Mouse (Mus musculus): ENCODE results near the gene March1.
"Not testable (repeated sequence)": the region's sequence is repeated elsewhere in the genome, so short reads cannot be mapped to it uniquely, and the experiment has no call there.

Gene March1

DNA sequence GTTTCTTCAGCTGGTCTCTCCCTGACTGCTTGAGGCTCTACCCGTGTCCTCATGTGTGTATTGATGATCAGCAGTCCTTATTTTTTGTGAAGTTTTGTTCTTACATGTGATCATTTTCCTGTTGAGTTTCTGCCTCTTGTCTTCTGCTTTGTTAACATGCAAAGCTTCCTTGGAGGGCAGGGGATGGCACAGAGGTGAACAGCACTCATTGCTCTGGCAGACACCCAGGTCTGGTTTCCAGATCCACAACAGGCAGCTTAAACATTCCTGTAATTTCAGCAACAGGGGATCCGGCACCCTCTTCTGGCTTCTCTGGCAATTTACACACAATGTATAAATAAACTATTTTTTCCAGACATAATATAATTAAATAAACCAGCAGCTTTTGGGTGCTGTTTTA, 652.4 kb downstream of the March1 start:
- DNase-seq (ENCODE audit: low read depth, low spot score), result peak; percentile 5

GRCm38 (mm10) chr8:66317824-66318223, 700.1 kb downstream of the March1 start:
- DNase-seq (ENCODE audit: low read depth, low spot score), result no peak

DNA sequence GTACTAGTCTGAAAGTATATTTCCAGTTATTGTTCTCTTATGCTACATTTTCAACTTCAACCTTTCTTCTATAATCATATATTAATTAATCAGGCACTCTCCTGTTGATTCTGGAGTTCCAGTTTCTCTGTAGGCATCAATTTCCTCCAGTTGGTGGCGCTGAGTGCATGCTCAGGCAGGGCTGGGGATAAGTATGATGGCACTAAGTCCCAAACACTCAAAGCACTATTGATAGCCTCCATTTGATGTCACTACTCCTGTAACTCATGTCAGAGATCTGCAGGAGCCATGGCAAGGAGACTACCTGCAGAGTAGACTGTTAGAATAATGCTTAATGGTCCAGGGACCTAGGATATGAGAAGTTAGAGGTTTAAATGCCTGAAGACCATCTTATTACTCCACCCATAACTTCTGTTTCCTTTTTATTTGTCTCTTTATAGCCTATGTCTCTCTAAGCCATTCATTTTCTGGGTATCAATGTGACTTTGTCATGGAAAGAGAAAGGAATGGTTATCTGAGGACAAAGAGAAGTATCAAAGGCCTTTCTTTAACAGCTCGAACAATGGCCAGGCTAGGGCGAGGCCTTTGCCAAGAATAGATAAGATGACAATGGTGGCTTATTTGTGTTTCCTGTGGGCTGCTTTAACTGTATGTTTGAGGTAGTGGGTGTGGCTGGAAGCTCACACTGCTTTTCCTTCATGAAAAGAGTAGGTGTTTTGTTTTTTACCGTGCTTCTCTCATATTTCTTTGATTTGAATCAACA, 705.5 kb downstream of the March1 start:
- peak; percentile 88 for DNase-seq (ENCODE audit: low read depth, low spot score)

- no peak for DNase-seq (ENCODE audit: low read depth, low spot score)
Measured at GRCm38 (mm10) chr8:66326396-66326795, 708.7 kb downstream of the March1 start.

- DNase-seq (ENCODE audit: low read depth, low spot score), result no peak
Measured at GRCm38 (mm10) chr8:66332206-66332605, 714.5 kb downstream of the March1 start.

- no peak for DNase-seq (ENCODE audit: low read depth, low spot score)
Measured at GRCm38 (mm10) chr8:66334265-66334664, 716.6 kb downstream of the March1 start.

DNA sequence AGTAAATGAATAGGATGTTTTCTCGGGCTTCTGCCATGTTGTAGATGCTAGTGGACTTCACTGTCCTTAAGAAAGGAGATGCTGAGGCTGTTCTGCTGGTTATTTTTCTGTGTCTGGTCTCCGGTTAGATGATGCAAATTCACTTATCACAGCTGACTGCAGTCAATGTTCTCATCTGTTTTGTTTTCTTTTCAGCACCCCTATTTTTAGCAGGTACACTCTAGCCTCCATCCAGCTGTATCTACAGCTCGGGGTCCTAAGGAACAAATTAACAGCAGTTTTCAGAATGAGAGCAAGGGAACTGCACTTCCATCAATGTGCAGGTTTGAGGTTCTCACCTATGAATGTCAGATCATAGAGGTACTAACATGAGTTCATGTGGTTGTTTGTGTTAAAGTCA, 721.9 kb downstream of the March1 start:
- no peak for DNase-seq (ENCODE audit: low read depth, low spot score)

DNA sequence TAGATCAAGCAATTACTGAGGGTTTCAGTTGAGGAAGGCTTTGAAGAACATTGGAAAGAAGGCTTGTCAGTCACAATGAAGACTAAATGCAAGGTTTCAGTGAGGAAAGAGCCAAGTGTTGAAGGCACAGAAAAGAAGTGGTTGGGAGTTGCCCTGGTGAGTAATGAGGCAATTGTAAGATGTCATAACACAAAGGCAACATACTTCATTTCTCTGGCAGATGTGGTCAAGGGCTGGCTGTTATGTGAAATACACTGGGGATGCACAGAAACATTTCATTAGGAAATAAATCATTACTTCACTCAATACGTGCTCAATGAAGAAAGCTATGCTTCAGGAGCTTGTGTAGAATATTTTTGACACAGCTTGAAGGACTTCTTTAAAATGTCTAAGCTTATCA, 725.2 kb downstream of the March1 start:
- DNase-seq (ENCODE audit: low read depth, low spot score), result no peak

- DNase-seq (ENCODE audit: low read depth, low spot score), result no peak
Measured at GRCm38 (mm10) chr8:66362882-66363801, 745.4 kb downstream of the March1 start.

DNA sequence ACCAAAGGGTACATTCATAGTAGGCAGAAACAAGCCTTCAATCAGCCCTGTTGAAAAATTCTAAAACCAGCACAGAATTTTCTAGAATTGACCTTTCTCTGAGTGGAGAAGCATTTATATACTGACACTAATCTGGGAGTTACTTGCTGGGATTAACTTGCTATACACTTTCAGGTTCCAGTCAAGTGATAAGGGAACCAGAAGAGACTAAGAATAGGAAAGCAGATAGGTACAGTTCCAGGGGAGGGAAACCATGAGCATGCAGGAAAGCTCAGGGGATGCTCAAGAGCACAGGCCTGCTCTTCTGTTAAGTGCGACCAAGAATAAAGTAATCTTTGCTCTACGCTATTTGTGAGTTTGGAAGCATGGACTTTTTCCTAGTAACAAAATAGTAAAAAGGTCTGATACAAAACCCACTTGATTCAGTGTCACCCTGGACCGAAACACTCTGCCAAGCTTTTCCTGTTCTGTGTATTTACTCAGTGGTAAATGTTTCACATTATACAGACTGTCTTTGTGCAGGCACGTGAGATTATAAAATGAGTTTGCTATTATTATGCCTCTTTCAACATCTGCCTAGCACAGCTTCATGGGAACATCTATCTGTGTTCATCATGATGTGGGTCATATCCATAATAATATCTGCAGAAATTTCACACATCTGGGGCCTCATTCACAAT, 766.1 kb downstream of the March1 start:
- no peak for DNase-seq (ENCODE audit: low read depth, low spot score)

GRCm38 (mm10) chr8:66386008-66386407, 768.3 kb downstream of the March1 start:
- DNase-seq (ENCODE audit: low read depth, low spot score), result no peak

DNA sequence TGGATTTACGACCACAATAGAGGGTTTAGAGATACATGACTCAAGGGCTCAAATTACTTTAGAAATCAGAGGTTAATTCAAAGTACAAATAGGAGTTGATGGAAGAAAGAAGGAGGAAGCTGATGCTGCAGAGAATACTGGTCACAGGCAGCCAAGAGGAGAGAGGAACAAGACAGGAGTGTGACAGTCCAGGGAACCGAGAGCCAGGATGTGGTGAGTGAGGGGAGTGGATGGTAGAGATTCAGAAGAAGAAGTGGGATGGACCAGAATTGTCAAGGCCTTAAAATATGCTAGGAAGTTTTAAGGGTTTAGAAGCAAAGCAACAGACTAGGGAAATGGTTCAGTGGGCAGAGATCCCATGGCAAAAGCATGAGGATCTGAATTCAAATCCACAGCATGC, 771.0 kb downstream of the March1 start:
- no peak for DNase-seq (ENCODE audit: low read depth, low spot score)

GRCm38 (mm10) chr8:66391554-66391953, 773.9 kb downstream of the March1 start:
- DNase-seq (ENCODE audit: low read depth, low spot score), result no peak

DNA sequence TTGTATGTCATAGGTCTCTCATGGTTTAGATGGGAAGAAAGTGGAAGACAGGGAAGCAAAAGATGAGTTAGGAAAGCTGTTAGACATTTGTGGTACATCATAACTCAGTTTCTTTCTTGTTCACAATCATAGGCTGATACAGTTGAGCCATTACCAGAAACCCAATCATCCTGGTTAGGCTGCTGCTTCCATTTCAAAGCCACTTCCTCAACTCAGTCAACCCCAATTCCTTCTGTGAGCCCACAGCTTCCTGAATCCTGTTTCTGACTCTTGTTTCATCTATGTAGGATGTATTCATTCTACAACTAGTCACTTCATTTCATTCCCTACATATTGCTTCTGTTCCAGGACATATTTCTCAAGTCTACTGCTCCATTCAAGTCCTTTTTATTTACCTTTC, 775.2 kb downstream of the March1 start:
- no peak for DNase-seq (ENCODE audit: low read depth, low spot score)

- no peak for DNase-seq (ENCODE audit: low read depth, low spot score)
Measured at GRCm38 (mm10) chr8:66394148-66394547, 776.4 kb downstream of the March1 start.

DNA sequence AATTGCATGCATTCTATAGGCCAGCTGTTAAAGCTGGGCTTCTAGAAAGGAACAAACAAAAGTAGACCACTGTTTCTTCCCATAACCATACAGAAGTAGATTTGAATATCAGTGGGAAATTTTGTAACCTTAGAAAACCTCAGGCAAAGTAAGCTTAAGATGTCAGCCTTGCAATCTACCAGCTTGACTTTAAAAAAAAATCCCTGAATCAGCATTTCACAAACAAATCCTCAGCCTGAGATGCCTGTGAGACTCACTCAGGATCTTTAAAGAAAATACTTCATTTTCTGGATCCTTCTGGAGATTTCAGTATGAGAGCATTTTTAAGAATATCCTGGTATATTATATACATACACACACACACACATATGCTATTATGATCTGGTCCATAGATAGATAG, 780.1 kb downstream of the March1 start:
- no peak for DNase-seq (ENCODE audit: low read depth, low spot score)

- no peak for DNase-seq (ENCODE audit: low read depth, low spot score)
Measured at GRCm38 (mm10) chr8:66400050-66400449, 782.4 kb downstream of the March1 start.

- no peak for DNase-seq (ENCODE audit: low read depth, low spot score)
Measured at GRCm38 (mm10) chr8:66404711-66405414, 787.2 kb downstream of the March1 start.

GRCm38 (mm10) chr8:66405796-66406195, 788.1 kb downstream of the March1 start:
- DNase-seq (ENCODE audit: low read depth, low spot score), result not testable (repeated sequence)

GRCm38 (mm10) chr8:66406596-66407361, 789.1 kb downstream of the March1 start:
- DNase-seq (ENCODE audit: low read depth, low spot score), result no peak

Data from ZHBTc4 (cell line).